ENCODE assay signal across 8 mouse cellular contexts in the genomic region with DNA sequence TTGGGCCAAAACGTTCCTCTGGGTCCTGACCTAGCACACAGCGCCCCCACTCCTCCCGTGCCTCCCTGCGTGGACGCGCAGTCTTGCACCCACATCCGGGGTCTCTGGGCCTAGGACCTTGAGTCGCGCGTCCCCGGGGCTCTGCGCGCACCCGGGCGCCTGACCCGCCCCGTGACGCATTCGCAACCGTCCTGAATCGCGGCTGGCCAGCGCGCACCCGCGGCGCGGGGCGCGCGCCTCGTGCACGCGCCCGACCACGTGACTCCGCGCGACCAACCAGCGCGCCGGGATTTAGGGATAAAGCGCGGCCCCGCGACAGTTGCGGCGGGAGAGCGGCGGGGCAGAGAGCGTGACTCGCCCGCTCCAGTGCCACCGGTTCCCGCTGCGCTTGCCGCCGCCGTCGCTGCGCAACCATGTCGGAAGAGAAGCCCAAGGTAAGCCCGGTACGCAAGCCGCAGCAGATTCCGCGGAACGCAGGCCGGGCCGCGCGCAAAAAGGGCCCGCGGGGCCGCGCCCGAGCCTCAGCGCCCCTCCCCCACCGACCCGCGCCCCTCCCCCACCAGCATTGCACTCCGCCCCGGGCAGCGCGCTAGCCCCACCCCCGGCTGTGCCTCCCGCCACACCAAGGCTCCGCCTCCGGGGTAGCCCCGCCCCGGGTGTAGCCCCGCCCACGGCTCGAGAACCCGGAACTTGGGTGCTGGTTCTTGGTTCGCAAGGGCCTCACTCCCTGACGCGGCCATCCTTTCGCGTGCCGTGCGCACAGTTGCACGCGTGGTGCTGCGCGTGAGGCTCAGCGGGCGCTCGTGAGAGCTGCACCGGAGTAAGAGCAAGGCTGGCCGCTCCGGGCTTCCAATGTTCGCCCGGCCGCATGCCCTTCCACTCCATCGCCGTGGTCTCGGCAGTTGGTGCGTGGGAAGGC. TPM values are rescaled to one million over a fixed set of nuclear protein-coding genes. Genes with fewer than 3 reads are reported as not detected.
DNase-seq lines count a peak whose midpoint lies in the region; ATAC-seq and TF ChIP-seq lines count a peak whose summit lies in the region.

A gene (plus strand): TSS at position 190 of the 919 bp plus-strand sequence.
A gene (plus strand): TSS at position 290 of the 919 bp plus-strand sequence.

- TF ChIP-seq POLR2A in heart, adult 2 months (IDR thresholded peaks at IDR 0.05; ENCODE audit: insufficient read depth, low read depth, low read length), result peak; percentile 78

- peak within 1 kb of the TSS; percentile 83 for H3K4me3 ChIP-seq in embryonic facial prominence, embryonic 13.5 days
- peak within 1 kb of the TSS; percentile 96 for H3K4me3 ChIP-seq in heart, adult 2 months
- H3K4me3 ChIP-seq in limb, embryonic 12.5 days (replicated peaks), result peak within 1 kb of the TSS; percentile 60
- H3K4me3 ChIP-seq in midbrain, embryonic 14.5 days (replicated peaks; ENCODE audit: low read depth, low read length), result peak within 1 kb of the TSS; percentile 71

- peak; percentile 84 for DNase-seq in 3134 (ENCODE audit: extremely low read depth, insufficient read length, low spot score)
- peak; percentile 99 to 100 for DNase-seq in adrenal gland, postnatal 36 days
- peak; percentile 97 to 100 for DNase-seq in heart, adult 2 months
- DNase-seq in kidney, adult 8-10 months, result peak; percentile 95 to 98
- peak; percentile 93 for DNase-seq in midbrain, embryonic 14.5 days
- peak; percentile 100 for DNase-seq in spleen, adult 12 weeks (ENCODE audit: low spot score)

- peaks cover 28% of the 10 kb centered on the region for H3K36me3 ChIP-seq in embryonic facial prominence, embryonic 13.5 days
- no peaks in the 10 kb centered on the region; the same call in 1 of the 2 replicates for H3K36me3 ChIP-seq in heart, adult 2 months (ENCODE audit: control insufficient read depth, insufficient read depth, low read length)
- peaks cover 33% of the 10 kb centered on the region for H3K36me3 ChIP-seq in limb, embryonic 12.5 days
- H3K36me3 ChIP-seq in midbrain, embryonic 14.5 days (ENCODE audit: control insufficient read depth, insufficient read depth, low read length), result peaks cover 18% of the 10 kb centered on the region

- H3K27ac ChIP-seq in embryonic facial prominence, embryonic 13.5 days, result peak within 1 kb of the TSS; percentile 95
- peak within 1 kb of the TSS; percentile 99 for H3K27ac ChIP-seq in heart, adult 2 months
- peak within 1 kb of the TSS; percentile 94 for H3K27ac ChIP-seq in limb, embryonic 12.5 days
- peak within 1 kb of the TSS; percentile 95 for H3K27ac ChIP-seq in midbrain, embryonic 14.5 days (replicated peaks; ENCODE audit: low read depth, low read length)

- peak; percentile 80 for ATAC-seq in embryonic facial prominence, embryonic 13.5 days (ENCODE audit: insufficient number of reproducible peaks, insufficient read depth, low FRiP score, low TSS enrichment, low read depth)
- peak; percentile 67 for ATAC-seq in limb, embryonic 12.5 days (ENCODE audit: insufficient number of reproducible peaks, insufficient read depth, low FRiP score, low TSS enrichment, low read depth)
- ATAC-seq in midbrain, embryonic 14.5 days (ENCODE audit: low FRiP score, low TSS enrichment), result peak; percentile 87

- peak; percentile 46; the same call in 1 of the 2 replicates for TF ChIP-seq EP300 in heart, adult 2 months (IDR thresholded peaks at IDR 0.05; ENCODE audit: insufficient read depth, low read depth, low read length)

- no peaks in the 10 kb centered on the region for H3K27me3 ChIP-seq in embryonic facial prominence, embryonic 13.5 days
- H3K27me3 ChIP-seq in heart, adult 2 months (ENCODE audit: control insufficient read depth, insufficient read depth, low read length), result no peaks in the 10 kb centered on the region
- H3K27me3 ChIP-seq in limb, embryonic 12.5 days, result no peaks in the 10 kb centered on the region
- H3K27me3 ChIP-seq in midbrain, embryonic 14.5 days (ENCODE audit: control insufficient read depth, insufficient read depth, low read length), result no peaks in the 10 kb centered on the region

- TF ChIP-seq CTCF in heart, adult 2 months (IDR thresholded peaks at IDR 0.05), result no peak

- H3K4me1 ChIP-seq in embryonic facial prominence, embryonic 13.5 days, result peaks cover 17% of the 10 kb centered on the region
- peaks cover 12% of the 10 kb centered on the region for H3K4me1 ChIP-seq in heart, adult 2 months (ENCODE audit: control insufficient read depth, insufficient read depth, low read length)
- H3K4me1 ChIP-seq in limb, embryonic 12.5 days (replicated peaks), result peaks cover 12% of the 10 kb centered on the region
- H3K4me1 ChIP-seq in midbrain, embryonic 14.5 days (ENCODE audit: control insufficient read depth, insufficient read depth, low read length), result peaks cover 12% of the 10 kb centered on the region

- peak within 1 kb of the TSS; percentile 93 for H3K4me2 ChIP-seq in embryonic facial prominence, embryonic 13.5 days
- H3K4me2 ChIP-seq in limb, embryonic 12.5 days, result peak within 1 kb of the TSS; percentile 85
- H3K4me2 ChIP-seq in midbrain, embryonic 14.5 days (ENCODE audit: low read length), result peak within 1 kb of the TSS; percentile 86

- H3K9me3 ChIP-seq in embryonic facial prominence, embryonic 13.5 days, result no peaks in the 10 kb centered on the region
- 0 out of 2 replicates have a peak, but pooled peaks cover 7% of the 10 kb centered on the region for H3K9me3 ChIP-seq in limb, embryonic 12.5 days
- no peaks in the 10 kb centered on the region for H3K9me3 ChIP-seq in midbrain, embryonic 14.5 days (ENCODE audit: control insufficient read depth, low read length)

- H3K9ac ChIP-seq in embryonic facial prominence, embryonic 13.5 days, result peak within 1 kb of the TSS; percentile 83
- peak within 1 kb of the TSS; percentile 97 for H3K9ac ChIP-seq in heart, adult 2 months (ENCODE audit: low read depth, low read length)
- H3K9ac ChIP-seq in limb, embryonic 12.5 days (replicated peaks), result peak within 1 kb of the TSS; percentile 82
- peak within 1 kb of the TSS; percentile 75 for H3K9ac ChIP-seq in midbrain, embryonic 14.5 days (replicated peaks; ENCODE audit: low read length)

- intact Hi-C loops in heart, adult 2 months (cut with DNase I), result loop anchor here (2.0 kb wide), 1 partner anchor 15 kb away; no protein-coding TSS in a partner anchor

- peaks cover 7% of the 10 kb centered on the region for H3K79me2 ChIP-seq in heart, adult 2 months (replicated peaks; ENCODE audit: control insufficient read depth, insufficient read depth, low read length)

- WGBS in embryonic facial prominence, embryonic 13.5 days, result under 1% methylated on average over 111 of the region's 119 CpGs
- WGBS in heart, adult 2 months, result 1% methylated on average over 113 of the region's 119 CpGs
- 2% methylated on average over 103 of the region's 119 CpGs for WGBS in limb, embryonic 12.5 days
- 1% methylated on average over 117 of the region's 119 CpGs for WGBS in midbrain, embryonic 14.5 days

RNA-seq across cellular contexts. Expression of the first gene that starts in this region (rescaled TPM):
- 100 to 1,000 TPM in 1 of 2 experiments, 10 to 100 TPM in 1; 89.0 to 106 TPM for total RNA-seq in adrenal gland, postnatal 36 days (2021)
- polyA plus RNA-seq in embryonic facial prominence, embryonic 13.5 days (2015; fragmentation: Nextera tagmentation; extraction: Ambion mirVana), result 393 and 397 TPM in 2 replicates
- 10 to 100 TPM; 66.4 to 67.8 TPM for total RNA-seq in heart, adult 2 months (2021)
- polyA plus RNA-seq in heart, adult 2 months (2012; rRNA removed), result 122 and 167 TPM in 2 replicates
- polyA plus RNA-seq in limb, embryonic 12.5 days (2016; fragmentation: Nextera tagmentation; extraction: Ambion mirVana), result 345 and 359 TPM in 2 replicates
- polyA plus RNA-seq in midbrain, embryonic 14.5 days (2014; fragmentation: Nextera tagmentation; extraction: Ambion mirVana), result 253 and 287 TPM in 2 replicates

RNA-seq across cellular contexts. Expression of the second gene that starts in this region (rescaled TPM):
- total RNA-seq in adrenal gland, postnatal 36 days (2021), result 10 to 100 TPM; 24.1 to 27.6 TPM
- 2.6 and 4.1 TPM in 2 replicates for polyA plus RNA-seq in embryonic facial prominence, embryonic 13.5 days (2015; fragmentation: Nextera tagmentation; extraction: Ambion mirVana)
- 10 to 100 TPM; 15.5 to 15.8 TPM for total RNA-seq in heart, adult 2 months (2021)
- not detected in 2 replicates for polyA plus RNA-seq in heart, adult 2 months (2012; rRNA removed)
- 9.7 and 12.0 TPM in 2 replicates for polyA plus RNA-seq in limb, embryonic 12.5 days (2016; fragmentation: Nextera tagmentation; extraction: Ambion mirVana)
- polyA plus RNA-seq in midbrain, embryonic 14.5 days (2014; fragmentation: Nextera tagmentation; extraction: Ambion mirVana), result 16.3 TPM in 1 of 2 replicates, not detected in the other

Comparison
In these comparisons a context has a peak if more than half of its experiments do, and no peak if none do; other contexts are left out.
1. Peak in every context shown above with its lines: DNase-seq, ATAC-seq, H3K4me3 ChIP-seq and H3K27ac ChIP-seq.